Mouse (Mus musculus) right cerebral cortex, adult 2 months (tissue): ENCODE measurements around the gene Tmem100.
A peak's percentile ranks its signal among the peaks of the same experiment; 100 is the strongest.

ENCODE experiments used
- DNase-seq, 2 experiments: peaks; one replicate each; pipeline ENCODE4 v3.0.0; 2021 to 2022; ENCODE audit warnings: low spot score in 2 of 2

Tmem100 gene

DNA sequence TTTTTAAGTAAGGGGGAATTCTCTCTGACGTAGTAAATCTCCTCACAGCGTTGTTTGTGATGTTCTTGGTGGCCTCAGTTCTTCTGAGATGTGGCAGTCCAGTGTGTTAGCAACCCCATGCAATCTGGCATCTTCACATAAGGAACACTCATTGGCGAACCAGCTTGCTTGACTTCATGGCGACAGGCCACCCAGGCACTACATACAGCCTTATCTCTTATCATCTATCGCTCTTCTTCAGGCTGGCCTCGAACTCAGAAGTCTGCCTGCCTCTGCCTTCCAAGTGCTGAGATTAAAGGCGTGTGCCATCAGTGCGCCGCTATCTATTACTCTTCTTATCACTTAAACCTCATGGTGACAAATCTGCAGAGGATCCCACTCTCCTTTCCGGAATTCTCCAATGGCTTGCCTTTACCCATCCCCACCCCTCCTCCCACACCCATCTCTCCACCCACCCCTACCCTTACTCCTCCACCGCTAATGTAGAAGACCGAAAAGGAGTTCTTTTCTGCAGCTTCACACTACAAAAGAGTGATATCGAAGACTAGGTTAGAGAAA, at the start of gene Tmem100:
Gene Tmem100 (plus strand): TSS at position 508 of the 558 bp plus-strand sequence.
- no peak for DNase-seq

DNA sequence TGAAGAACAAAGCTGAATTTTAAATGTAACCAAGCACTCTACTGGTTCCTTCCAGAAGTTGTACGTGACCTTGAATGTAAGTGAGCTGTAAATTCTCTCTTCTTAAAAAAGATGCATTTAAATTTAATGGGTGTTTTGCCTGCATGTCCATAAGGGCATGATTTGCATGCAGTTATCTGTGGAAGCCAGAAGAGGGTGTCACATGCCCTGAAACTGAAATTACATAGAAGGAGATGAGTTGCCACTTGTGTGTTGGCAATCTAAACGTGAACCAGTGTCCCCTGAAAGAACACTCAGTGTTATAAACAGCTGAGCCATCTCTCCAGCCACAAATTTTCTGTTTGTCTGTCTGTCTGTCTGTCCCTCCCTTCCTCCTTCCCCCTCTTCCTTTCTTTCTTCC, 47.2 kb upstream of the Tmem100 start:
- no peak for DNase-seq

DNA sequence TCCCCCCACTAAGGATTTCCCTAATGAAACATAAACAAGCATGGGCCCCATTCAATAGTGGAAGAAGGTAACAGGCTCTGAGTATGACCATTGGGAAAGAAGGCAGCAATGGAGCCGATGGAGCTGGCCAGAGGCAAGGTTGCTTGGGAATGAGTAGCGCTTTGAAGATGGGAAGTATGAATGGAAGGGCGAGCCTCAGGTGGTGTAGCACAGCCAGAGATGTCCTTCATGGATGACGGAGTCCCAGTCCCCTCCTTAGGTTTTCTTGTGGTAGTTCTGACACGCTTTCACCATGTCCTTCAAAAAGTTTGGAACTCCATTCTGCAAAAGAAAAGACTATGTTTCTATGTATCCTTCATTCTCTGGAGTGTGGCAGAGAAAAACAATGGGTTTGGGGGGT, 45.7 kb upstream of the Tmem100 start:
- no peak for DNase-seq

DNA sequence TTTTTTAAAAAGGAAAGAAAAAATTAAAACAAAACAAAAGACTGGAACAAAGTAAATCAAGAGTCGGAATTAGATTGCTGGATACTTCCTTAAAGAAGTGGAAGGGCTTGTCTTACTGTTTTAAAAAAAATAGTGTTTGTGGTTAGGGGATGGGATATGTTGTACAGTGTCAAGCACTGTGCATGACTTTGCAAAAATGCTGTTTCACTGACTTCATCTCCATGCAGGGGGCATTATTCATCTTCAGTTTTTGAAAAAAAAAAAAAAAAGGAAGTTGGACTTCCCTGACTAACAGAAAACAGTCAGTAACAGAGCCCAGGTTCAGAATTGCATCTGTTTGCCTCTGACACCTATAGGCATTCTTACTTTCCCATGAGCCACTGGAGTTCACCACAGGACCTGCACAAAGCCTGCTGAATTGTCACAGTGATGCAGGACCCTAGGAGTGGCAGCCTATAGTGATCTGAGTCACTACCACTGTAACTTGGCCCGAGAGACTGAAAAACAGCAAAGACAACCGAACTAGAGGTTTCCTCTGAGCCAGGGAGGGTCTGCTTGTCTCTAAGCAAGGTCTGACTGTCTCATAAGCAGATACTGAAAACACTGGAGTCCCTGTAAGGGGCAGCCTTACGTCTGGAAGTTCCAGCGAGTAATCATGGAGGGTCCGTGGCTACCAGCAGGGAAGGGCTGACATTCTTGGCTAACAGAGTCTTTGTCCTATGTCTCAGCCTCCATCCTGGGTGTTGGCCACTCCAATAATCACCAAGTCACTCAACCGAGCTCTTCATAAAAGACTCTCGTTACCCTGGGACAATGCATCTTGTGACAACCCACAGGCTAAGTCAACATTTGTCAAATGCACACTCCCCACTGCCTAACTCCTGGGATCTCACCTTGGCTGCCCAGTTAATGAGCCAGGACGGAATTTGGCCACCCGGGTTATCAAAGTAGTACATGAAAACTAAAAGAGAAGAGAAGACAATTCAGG, 44.7 kb upstream of the Tmem100 start:
- no peak for DNase-seq

DNA sequence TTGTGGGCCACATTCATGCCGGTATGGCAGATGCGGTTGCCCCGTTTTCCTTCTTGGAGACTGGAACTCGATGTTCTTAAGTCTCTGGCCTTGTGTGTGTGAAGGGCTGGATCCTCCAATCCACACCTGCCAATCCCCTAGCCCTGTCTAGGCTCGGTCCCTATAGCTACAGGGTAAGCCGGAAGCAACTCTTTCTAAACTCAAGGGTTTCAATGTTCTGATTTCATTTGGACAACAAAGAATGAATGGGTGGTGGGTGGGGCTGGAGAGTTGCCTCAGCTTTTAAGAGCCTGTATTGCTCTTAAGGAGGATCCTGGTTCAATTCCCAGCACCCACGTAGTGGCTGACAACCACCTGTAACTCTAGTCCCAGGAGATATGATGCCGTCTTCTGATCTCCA, 43.6 kb upstream of the Tmem100 start:
- no peak for DNase-seq

DNA sequence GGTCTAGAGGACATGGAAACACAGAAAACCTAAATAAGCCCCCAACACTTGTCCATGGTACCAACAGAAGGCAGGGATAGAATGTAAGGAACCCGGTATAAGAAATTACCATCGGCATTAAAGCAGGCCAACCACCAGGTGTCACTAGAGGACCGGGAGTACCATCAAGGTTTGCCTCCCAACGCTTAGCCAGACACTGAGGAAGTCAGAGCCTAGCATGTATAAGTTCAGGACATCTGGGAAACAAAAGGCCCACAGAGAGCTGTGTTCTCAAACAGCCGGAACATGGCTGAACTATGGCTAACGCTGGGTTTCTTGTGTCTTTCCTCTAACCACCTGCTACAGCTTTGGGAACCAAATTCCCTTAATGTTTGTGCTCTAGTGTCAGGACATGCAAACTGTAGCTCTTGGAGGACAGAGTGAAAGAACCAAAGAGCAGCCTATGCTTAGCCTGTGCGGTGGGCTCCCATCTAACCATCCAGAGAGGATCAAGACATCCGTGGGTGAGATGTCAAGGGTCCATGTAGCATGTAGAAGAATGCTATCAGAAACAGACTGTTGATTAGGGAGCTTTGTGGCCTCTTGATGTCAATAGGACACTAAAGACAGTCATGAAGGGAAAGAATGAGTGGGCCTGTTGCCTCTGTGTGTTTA, 41.1 kb upstream of the Tmem100 start:
- DNase-seq = peak; percentile 69 to 79

DNA sequence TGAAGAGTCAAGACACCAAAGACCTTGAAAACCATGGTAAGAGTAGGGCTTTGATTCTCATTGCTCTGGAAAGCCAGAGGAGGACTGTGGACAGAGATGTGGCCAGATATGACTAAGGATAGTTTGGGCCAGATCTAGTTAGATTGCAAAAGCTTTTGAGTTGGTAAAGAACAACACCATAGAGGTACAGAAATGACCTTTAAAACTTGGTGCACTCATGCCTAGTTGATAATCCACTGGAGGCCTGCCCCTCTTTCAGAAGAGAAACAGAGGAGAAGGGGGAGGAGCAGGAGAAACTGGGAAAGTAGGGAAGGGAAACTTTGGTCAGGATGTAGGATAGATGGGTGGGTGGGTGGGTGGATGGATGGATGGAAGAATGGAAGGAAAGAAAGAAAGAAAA, 38.5 kb upstream of the Tmem100 start:
- no peak for DNase-seq

DNA sequence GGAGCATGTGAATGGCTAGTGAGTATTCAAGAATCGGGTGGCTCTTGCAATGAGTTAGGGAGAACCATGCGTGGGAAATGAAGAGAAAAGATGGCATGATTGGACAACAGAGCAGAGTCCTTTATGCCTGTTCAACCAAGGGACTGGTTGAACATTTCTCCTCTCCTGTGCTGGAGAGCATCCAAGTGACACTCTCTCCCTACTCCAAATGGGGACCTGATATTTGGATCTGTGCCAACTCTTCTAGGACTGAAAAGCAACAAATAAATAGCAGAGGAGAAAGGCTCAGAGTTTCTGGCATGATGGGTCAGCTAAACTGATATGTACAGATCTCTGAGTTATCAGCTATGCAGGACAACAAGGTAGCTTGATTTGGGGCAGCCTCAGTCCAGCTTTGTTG, 35.4 kb upstream of the Tmem100 start:
- no peak for DNase-seq

DNA sequence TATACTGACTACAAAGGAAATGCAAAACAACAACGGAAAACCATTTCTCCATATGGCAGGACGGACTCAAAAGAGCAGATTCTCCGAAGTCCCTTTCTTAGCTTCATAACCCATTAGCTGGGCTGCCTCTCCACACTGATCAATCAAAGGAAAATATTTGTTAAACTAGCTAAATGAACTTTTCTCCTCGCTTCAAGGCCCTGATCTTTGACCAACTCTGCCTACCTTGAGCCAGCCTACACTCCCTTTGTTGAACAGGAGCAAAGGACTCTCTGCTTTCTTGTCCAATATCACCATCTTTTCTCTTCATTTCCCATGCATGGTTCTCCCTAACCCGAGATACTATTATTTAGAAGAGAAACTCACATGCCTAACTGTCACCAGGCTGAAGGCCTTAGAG, 34.6 kb upstream of the Tmem100 start:
- no peak for DNase-seq

DNA sequence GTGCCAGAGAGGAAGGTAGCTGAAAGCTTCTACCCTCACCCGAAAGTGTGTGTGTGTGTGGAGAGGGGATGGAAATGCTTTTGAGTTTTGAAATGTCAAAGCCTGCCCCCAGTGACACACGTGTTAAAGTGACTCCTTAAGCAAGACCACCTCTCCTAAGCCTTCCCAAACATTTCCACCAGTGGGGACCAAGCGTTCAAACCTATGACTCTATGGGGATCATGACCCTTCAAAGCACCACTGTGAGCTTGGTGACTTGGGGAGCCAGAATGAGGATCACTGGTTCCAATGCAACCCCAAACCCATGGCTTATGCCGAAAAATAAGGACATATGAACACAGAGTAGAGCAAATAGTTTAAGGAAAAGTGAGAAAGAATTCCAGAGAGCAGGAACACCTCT, 33.7 kb upstream of the Tmem100 start:
- DNase-seq = no peak

DNA sequence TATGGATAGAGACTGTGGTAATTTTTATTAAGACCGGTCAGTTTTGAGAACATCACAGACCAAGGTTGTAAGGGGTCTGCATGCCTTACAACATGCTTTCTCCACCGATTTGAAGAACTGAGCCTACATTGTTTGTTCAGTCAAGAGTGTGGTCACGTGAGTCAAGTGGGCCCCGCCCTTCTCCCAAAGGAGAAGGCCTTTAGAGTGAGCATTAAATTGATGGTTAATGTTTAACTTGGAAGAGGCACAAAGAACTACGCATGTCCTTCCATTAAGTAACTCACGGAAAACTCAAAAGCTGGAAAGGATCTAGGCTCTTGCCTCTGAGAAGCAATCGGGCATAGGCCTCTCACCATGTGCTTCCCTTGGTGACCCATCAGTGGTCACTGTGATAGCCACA, 33.3 kb upstream of the Tmem100 start:
- no peak for DNase-seq

DNA sequence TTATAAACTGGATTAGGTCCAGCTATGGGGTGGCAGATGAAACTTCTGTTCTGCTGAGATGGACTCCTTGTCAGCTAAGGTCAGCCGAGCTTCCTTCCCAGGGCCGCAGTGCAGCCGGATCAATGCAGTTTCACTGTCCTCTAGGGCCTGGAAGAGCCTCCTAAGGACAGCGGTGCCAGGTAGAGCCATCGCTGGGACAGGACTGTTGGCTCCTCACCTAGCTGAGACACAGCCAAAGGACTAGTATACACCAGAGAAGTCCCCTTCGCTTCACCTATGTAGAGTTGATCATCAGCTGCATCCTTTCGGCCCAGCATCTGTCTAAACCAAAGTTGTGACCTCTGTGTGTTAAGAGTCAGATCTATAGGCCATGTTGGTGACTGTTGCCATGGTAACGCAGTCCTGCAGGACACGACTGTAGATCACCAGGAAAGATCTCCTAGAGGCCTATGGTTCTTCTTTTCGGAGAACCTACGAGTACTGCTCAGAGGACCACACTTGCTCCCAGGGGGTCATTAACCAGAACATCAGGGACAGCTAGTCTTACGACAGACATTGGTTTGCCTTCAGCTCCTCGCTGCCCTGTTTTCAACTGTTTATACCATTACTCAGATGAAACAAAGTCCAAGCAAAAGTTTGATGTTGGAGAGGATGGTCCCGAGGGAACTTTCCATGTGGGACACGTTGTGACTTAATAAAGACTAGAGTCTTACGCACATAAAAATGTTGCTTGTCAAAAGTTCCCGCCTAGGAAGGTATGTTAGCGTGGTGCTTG, 31.0 kb upstream of the Tmem100 start:
- no peak for DNase-seq

DNA sequence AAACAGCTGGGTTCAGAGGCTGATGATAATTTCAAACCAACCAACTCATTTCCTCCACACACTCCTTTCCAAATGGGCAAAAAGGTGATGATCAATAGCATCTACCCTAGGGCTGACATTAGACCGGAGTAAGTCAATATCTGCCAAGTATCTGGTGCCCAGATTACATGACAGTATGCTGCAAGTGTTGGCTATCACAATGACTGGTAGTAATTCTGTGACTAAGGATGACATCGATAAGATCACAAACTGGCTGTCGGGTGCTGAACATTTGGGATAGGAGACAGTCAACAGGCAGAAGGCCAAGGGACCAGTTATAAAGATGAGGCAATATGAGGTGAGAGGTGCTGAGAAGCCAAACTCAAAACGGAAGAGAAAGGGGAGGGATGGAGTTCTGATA, 29.5 kb upstream of the Tmem100 start:
- no peak for DNase-seq

DNA sequence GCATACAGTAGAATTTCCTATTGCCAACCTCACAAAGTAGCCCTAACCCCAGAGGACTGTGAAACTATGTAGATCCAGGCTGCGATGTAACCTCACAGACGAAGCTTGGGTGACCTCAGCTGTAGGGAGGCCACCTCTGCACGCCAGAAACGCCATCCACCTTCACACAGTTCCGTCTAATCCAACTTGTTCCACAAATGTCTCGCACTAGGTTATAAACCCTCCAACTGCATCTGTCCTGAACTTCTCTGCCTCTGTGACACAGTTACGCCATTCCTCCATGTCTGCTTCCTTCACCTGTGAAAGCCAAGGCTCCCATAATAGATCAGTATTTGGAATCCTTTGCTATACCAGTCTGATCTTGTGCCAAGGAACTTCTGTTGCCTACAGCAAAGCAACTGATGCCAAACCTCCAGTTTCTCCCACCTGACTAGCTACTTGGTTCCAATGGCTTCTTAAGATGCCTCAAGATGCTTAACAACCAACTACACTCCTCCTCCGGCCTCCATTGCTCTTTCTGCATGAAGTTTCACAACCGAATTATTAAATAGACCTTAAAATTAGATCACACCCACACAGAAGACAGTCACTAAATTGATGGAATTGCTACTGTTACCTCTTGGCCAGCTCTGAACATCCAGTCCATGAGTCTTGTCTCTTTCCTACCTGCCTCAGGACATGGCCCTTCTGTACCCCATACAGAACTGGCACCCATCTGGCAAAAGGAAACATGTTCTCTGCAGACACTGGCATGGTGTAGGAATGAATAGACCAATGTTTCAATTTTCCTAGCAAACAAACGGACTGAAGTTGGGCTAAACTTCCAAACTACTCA, 28.5 kb upstream of the Tmem100 start:
- DNase-seq = no peak

DNA sequence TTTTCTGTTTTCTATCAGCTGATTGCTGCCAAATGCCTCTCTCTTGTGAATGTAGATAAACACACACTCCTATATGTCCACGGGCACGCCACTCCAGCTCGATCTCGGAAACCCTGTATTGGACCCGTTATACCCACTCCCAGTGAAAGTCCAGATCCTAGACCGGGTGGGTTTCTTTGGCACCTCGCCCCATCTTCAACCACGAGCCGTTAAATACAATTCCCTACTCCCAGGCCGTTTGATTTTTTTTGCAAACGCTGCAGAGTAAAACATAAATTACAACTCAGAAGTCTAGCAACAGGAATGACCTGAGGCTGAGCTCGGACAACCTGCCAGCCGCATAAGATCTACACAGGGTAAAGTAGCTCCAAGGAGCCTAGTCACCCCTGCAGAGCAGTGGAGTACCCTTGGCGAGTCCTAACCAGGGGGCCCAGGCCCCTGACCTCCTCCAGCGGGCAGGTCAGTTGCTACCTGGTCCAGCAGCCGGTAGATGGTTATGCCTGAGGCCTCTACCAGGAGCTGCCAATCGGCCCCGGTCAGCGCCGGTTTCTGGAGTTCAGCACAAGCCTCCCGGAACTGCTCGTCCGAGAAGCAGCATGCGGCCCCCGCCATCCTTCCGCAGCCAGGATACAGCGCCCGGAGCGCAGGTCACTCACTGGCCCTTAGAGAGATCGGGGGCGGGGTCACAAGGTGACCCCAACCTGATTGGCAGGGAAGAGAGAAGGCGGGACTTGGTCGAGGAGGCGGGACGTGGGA, 27.7 kb upstream of the Tmem100 start, which contains the start of gene Pctp:
Gene Pctp (minus strand): TSS at position 664 of the 756 bp plus-strand sequence.
- DNase-seq = peak in 1 of 2 experiments; percentile 25

DNA sequence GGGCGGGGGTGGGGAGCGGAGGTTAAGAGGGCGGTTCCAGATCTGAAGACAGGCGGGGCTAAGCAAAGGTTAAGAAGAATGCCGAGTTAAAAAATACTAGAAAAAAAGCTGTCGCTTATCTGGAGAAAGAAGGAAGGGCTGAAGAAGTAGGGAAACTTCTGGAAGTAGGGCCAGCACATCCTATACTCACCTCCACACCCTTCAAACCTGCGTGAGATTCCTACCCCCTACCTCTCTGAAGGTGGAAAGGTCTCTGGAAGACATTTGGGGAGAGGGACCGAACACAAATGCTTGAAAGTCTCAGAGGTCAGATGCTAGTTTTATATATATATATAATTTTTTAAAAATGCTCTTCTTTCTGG, 27.2 kb upstream of the Tmem100 start:
- DNase-seq = no peak

DNA sequence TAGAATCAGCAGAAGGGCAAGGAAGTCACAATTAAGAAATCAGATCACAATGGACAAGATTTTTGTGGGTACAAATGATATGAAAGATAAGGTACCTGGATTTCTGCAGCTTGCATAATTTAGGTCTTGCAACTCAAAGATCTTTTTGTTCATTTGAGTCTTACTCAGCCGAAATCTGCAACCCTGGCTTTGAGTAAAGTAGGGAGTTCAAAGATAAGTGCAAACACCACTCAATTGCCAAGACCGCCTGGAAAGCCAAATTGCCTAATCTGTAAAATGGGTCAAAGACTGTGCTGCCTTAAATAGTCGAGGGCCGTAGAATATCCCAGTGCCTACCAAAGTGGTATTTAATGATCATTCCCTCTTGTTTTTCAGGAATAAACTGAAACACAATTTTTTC, 26.8 kb upstream of the Tmem100 start:
- DNase-seq = no peak

DNA sequence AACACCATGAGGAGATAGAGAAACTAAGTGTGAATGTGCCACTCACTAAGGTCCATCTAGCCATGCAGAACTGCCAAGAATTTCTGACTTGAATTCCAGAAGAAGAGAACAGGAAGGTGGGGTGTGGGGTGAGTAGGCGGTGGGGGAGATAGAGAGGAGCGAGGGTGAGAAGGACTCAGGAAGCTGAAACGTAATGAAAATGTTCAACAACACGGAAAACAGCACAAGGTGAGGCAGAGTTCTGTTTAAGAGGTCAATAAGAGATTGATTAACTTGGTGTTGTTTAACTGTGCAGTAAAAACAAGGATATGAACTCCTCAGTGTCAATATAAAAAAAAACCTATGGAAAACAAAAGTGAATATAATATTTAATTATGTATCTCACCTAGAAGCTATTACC, 24.0 kb upstream of the Tmem100 start:
- no peak for DNase-seq

DNA sequence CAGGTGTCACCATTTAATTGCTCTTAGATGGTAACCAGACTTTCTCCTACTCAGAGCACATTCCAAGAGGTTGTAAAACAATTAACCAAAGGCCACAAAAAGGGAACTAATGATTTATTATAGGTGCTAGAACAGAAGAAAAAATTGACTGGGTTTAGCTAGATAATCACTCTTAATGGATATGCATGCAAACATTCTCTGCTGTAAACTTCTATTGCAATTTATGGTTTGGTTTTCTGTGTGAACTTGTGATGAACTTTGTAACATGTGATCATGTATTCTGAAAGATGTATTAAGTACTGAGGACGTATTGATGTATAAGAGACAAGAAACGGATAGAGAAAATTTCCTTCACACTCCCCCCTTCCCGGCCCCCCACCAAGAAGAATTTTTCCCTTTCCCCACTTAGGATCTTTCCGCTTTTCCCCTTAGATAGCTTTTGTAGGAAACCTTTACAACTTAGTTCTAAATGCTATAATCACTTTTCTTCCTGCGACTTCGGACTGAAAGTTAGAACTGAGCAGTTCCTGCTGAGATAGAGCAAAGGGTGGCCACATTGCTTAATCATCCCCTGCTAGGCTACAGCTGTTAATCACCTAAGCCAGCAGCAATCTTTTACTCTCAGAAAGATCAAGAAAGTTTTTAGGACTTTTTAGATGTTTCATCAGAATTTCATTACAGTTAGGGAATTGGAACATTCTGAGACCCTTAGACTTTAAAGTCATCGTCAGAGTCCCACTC, 22.2 kb upstream of the Tmem100 start:
- DNase-seq = no peak

DNA sequence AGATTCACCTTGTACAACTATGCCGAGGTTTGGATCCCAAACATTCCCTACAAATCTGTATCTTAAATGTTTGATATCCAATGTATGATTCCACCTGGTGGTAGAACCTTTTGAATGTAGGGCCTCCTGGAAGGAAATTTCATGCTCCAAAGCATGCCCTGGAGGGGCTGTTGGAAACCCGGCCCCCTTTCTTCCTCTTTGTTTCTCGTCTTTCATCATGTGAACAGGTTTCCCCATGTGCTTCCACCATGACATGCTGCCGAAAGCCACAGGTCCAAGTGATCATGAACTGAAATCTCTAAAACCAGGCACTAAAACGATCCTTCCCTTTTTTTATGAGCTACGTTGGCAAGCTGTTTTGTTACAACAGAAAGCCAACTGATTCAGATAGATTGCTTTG, 16.5 kb upstream of the Tmem100 start:
- no peak for DNase-seq
